Mouse (Mus musculus) E14TG2a.4 (cell line): ENCODE data around the gene Bola1.

ENCODE experiments used
- CTCF ChIP-seq: conservative IDR thresholded peaks from 2 replicates; pipeline ENCODE4 v1.5.1; 2014; ENCODE audit warnings: low read length
- POU5F1 ChIP-seq: IDR thresholded peaks from 2 replicates; pipeline ENCODE4 v1.6.1; 2014; ENCODE audit warnings: low read length, borderline replicate concordance

DNA sequence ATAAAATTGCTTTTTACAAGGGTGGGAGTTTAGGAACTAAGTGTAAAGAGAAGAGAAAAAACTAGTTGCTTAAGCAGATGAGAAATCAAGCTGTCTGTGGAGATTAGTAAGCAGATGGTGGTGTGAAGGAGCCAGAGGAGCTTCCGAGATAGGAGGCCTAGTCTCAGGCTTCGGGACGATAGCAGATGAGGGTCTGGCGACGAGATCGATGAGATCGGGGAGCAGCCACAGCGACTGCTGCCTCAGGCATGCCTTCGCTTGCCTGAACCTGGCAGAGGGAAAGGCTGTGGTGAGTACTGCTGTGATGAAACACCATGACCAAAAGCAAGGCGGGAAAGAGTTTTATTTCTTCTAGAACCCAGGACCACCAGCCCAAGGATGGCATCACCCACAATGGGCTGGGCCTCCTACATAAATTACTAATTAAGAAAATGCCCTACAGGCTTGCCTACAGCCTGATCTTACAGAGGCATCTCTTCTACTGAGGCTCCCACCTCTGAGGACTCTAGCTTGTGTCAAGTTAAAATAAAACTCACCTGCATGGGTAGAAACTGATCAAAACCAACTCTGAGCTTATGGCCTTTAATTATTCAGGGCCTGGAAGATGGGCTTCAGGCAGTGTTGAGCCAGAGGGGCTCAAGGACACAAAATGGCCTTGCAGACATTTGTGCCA lies 35.3 kb upstream of the Bola1 start:
- TF ChIP-seq CTCF (no peak), POU5F1 (no peak)
